Mouse (Mus musculus) MEL (cell line): ENCODE results near the gene Paics. TPM values are rescaled to one million over a fixed set of nuclear protein-coding genes. Genes with fewer than 3 reads are reported as not detected.
"Not testable (repeated sequence)": the region's sequence is repeated elsewhere in the genome, so short reads cannot be mapped to it uniquely, and the experiment has no call there.

Source experiments
- DNase-seq: peaks from one replicate; pipeline ENCODE4 v3.0.0; 2011; ENCODE audit warnings: low read depth, low spot score
- H3K27ac ChIP-seq: 2 replicates; pipeline ENCODE4 v1.5.1; 2012; ENCODE audit warnings: low read depth, mild to moderate bottlenecking, control low read depth, low read length, moderate library complexity; ENCODE audit not compliant: control insufficient read depth
- H3K27me3 ChIP-seq, 2 experiments: fragments of 150-350 bp in 1 of 2; sonication (generic) in 1 of 2; 2 replicates each; pipeline ENCODE4 v1.6.1; 2012; ENCODE audit warnings: low read length in 2 of 2, mild to moderate bottlenecking in 2 of 2, improper control_type of control experiment in 1 of 2, moderate library complexity in 1 of 2; ENCODE audit not compliant: insufficient read depth in 2 of 2, control insufficient read depth in 1 of 2
- H3K36me3 ChIP-seq, 2 experiments: 2 replicates each; pipeline ENCODE4 v1.6.1; 2012 to 2014; ENCODE audit warnings: low read length in 2 of 2, improper control_type of control experiment in 1 of 2, inconsistent platforms in 1 of 2, mild to moderate bottlenecking in 1 of 2; ENCODE audit not compliant: insufficient read depth in 2 of 2, control insufficient read depth in 1 of 2
- H3K4me1 ChIP-seq, 2 experiments: fragments of 150-350 bp in 1 of 2; sonication (generic) in 1 of 2; 2 replicates each; pipeline ENCODE4 v1.6.1; 2012; ENCODE audit warnings: low read length in 2 of 2, improper control_type of control experiment in 1 of 2, mild to moderate bottlenecking in 1 of 2; ENCODE audit not compliant: insufficient read depth in 2 of 2, control insufficient read depth in 1 of 2
- H3K4me3 ChIP-seq, 2 experiments: fragments of 150-350 bp in 1 of 2; sonication (generic) in 1 of 2; 2 replicates each; pipeline ENCODE4 v1.5.1; 2012; ENCODE audit warnings: low read depth in 2 of 2, low read length in 2 of 2, mild to moderate bottlenecking in 2 of 2, moderate library complexity in 2 of 2, control low read depth in 1 of 2, improper control_type of control experiment in 1 of 2; ENCODE audit not compliant: control insufficient read depth in 1 of 2, insufficient read depth in 1 of 2
- H3K79me2 ChIP-seq: 2 replicates; pipeline ENCODE4 v1.6.1; 2012; ENCODE audit warnings: mild to moderate bottlenecking, low read length, moderate library complexity; ENCODE audit not compliant: control insufficient read depth, poor library complexity, insufficient read depth
- H3K9ac ChIP-seq: 2 replicates; pipeline ENCODE4 v1.6.1; 2012; ENCODE audit warnings: low read depth, mild to moderate bottlenecking, control low read depth, low read length, moderate library complexity; ENCODE audit not compliant: control insufficient read depth, poor library complexity, severe bottlenecking
- H3K9me3 ChIP-seq: fragments of 150-350 bp; sonication (generic); replicated peaks from 2 replicates; pipeline ENCODE4 v1.6.1; 2012; ENCODE audit warnings: mild to moderate bottlenecking, low read length, improper control_type of control experiment, moderate library complexity; ENCODE audit not compliant: insufficient read depth
- CHD2 ChIP-seq: IDR thresholded peaks from 2 replicates; pipeline ENCODE4 v1.6.1; 2011; ENCODE audit warnings: low read length, improper control_type of control experiment
- CTCF ChIP-seq, 3 experiments: IDR thresholded peaks in 2 of 3; conservative IDR thresholded peaks in 1 of 3; 2 replicates each; pipeline ENCODE4 v1.5.1; 2011 to 2012; ENCODE audit warnings: low read length in 3 of 3, low read depth in 2 of 3, mild to moderate bottlenecking in 2 of 3, improper control_type of control experiment in 1 of 3, inconsistent platforms in 1 of 3, mixed read lengths in 1 of 3, moderate library complexity in 1 of 3; ENCODE audit not compliant: control insufficient read depth in 1 of 3, insufficient read depth in 1 of 3, poor library complexity in 1 of 3, severe bottlenecking in 1 of 3
- ELF1 ChIP-seq: IDR thresholded peaks from 2 replicates; pipeline ENCODE4 v1.6.1; 2014; ENCODE audit warnings: low read depth, mild to moderate bottlenecking, inconsistent platforms, low read length, improper control_type of control experiment, moderate library complexity
- EP300 ChIP-seq, 2 experiments: IDR thresholded peaks; 2 replicates each; pipeline ENCODE4 v1.6.1; 2011; ENCODE audit warnings: improper control_type of control experiment in 2 of 2, low read length in 2 of 2, low read depth in 1 of 2, mild to moderate bottlenecking in 1 of 2
- ETS1 ChIP-seq: IDR thresholded peaks from 2 replicates; pipeline ENCODE4 v1.6.1; 2012; ENCODE audit warnings: low read depth, mild to moderate bottlenecking, inconsistent platforms, low read length, improper control_type of control experiment, moderate library complexity
- GATA1 ChIP-seq: IDR thresholded peaks from 2 replicates; pipeline ENCODE4 v1.6.1; 2011; ENCODE audit warnings: low read depth, low read length, improper control_type of control experiment
- JUND ChIP-seq: IDR thresholded peaks from 2 replicates; pipeline ENCODE4 v1.6.1; 2011; ENCODE audit warnings: low read depth, mild to moderate bottlenecking, improper control_type of control experiment, low read length
- MAX ChIP-seq: IDR thresholded peaks from 2 replicates; pipeline ENCODE4 v1.6.1; 2011; ENCODE audit warnings: low read length, improper control_type of control experiment
- MYB ChIP-seq: IDR thresholded peaks from 2 replicates; pipeline ENCODE4 v1.6.1; 2011; ENCODE audit warnings: mild to moderate bottlenecking, low read depth, low read length, improper control_type of control experiment
- NELFE ChIP-seq: IDR thresholded peaks from 2 replicates; pipeline ENCODE4 v1.6.1; 2011; ENCODE audit warnings: low read depth, low read length, improper control_type of control experiment
- POLR2AphosphoS5 ChIP-seq: IDR thresholded peaks from 2 replicates; pipeline ENCODE4 v1.6.1; 2012; ENCODE audit warnings: low read depth, borderline replicate concordance, mild to moderate bottlenecking, inconsistent platforms, low read length, moderate library complexity, mixed read lengths
- RCOR1 ChIP-seq: IDR thresholded peaks from 2 replicates; pipeline ENCODE4 v1.6.1; 2012; ENCODE audit warnings: low read depth, mild to moderate bottlenecking, inconsistent platforms, low read length, improper control_type of control experiment
- TBP ChIP-seq: IDR thresholded peaks from 2 replicates; pipeline ENCODE4 v1.8.0; 2011; ENCODE audit warnings: low read depth, low read length, improper control_type of control experiment
- TCF12 ChIP-seq: IDR thresholded peaks from 2 replicates; pipeline ENCODE4 v1.6.1; 2014; ENCODE audit warnings: low read depth, mild to moderate bottlenecking, inconsistent platforms, low read length, improper control_type of control experiment, moderate library complexity
- UBTF ChIP-seq: IDR thresholded peaks from 2 replicates; pipeline ENCODE4 v1.6.1; 2012; ENCODE audit warnings: low read depth, mild to moderate bottlenecking, inconsistent platforms, low read length, improper control_type of control experiment, moderate library complexity, borderline replicate concordance; ENCODE audit not compliant: insufficient read depth
- USF1 ChIP-seq: IDR thresholded peaks from 2 replicates; pipeline ENCODE4 v1.6.1; 2014; ENCODE audit warnings: low read depth, mild to moderate bottlenecking, inconsistent platforms, low read length, improper control_type of control experiment, moderate library complexity
- USF2 ChIP-seq, 2 experiments: IDR thresholded peaks; 2 replicates each; pipeline ENCODE4 v1.6.1; 2011 to 2012; ENCODE audit warnings: improper control_type of control experiment in 2 of 2, low read length in 2 of 2, borderline replicate concordance in 1 of 2, inconsistent platforms in 1 of 2, low read depth in 1 of 2, mild to moderate bottlenecking in 1 of 2; ENCODE audit not compliant: insufficient read depth in 1 of 2
- ZKSCAN1 ChIP-seq: IDR thresholded peaks from 2 replicates; pipeline ENCODE4 v1.6.1; 2012; ENCODE audit warnings: low read depth, mild to moderate bottlenecking, inconsistent platforms, low read length, improper control_type of control experiment, moderate library complexity
- ZNF384 ChIP-seq: IDR thresholded peaks from 2 replicates; pipeline ENCODE4 v1.6.1; 2012; ENCODE audit warnings: low read depth, mild to moderate bottlenecking, inconsistent platforms, low read length, improper control_type of control experiment
- polyA plus RNA-seq, 2 experiments: library from polyadenylated mRNA; stranded (reverse) in 1 of 2; unstranded in 1 of 2; fragments of >175 nt in 1 of 2; fragments of >200 nt in 1 of 2; gene quantifications; 2 replicates each; pipeline versions ENCODE4 v1.2.1 to v1.2.4; 2012; ENCODE audit warnings: low replicate concordance in 2 of 2, low read depth in 1 of 2; ENCODE audit not compliant: insufficient read length in 2 of 2, insufficient read depth in 1 of 2, missing spikeins in 1 of 2
- total RNA-seq: library from RNA; depleted of rRNA; stranded (reverse); fragments of 300-350 nt; gene quantifications from 2 replicates; pipeline ENCODE4 v1.2.3, GENCODE M21; 2012

Paics gene
- total and polyA plus RNA-seq, 3 experiments, result 222 to 434 (median 266) TPM

DNA sequence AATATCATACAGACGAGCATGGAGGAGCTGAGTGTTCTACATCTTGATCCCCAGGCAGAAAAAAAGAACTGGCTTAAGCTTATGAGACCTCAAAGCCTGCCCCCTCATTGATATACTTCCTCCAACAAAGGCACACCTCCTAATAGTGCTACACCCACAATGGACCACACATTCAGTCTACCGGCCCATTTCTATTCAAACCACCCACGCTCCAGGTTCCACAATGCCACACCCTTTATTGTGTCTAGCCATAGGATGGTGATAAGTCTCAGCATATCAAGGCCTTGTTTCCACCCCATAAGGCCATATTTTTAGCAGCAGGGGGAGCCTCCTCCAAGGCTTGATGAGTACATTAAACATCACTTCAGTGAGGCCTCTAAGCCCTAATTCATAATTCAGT lies 40.3 kb upstream of the Paics start (continued):
- TF ChIP-seq NELFE (no peak), MAX (no peak), CHD2 (no peak), USF2 (IDR thresholded peaks at IDR 0.05; ENCODE audit: borderline replicate concordance in 1 of 2, insufficient read depth in 1 of 2, low read depth in 1 of 2, low read length in 2 of 2) (no peak)
- TF ChIP-seq, all 39 proteins: peak for 7

- H3K9me3 ChIP-seq, DNase-seq, H3K27ac ChIP-seq, H3K4me3 ChIP-seq, H3K27me3 ChIP-seq, H3K9ac ChIP-seq, H3K79me2 ChIP-seq: not testable (repeated sequence)
- Histone ChIP-seq H3K4me1 (peaks cover 2 to 11% of the 10 kb centered on the region in 2 experiments; a peak in 3 of 4 replicates), H3K36me3 (peaks cover 22 to 24% of the 10 kb centered on the region in 2 experiments)
- peak; percentile 66 for TF ChIP-seq ZNF384
These were observed 38.6 kb upstream of the Paics start for GRCm38 (mm10) chr5:76912522-76912921.

DNA sequence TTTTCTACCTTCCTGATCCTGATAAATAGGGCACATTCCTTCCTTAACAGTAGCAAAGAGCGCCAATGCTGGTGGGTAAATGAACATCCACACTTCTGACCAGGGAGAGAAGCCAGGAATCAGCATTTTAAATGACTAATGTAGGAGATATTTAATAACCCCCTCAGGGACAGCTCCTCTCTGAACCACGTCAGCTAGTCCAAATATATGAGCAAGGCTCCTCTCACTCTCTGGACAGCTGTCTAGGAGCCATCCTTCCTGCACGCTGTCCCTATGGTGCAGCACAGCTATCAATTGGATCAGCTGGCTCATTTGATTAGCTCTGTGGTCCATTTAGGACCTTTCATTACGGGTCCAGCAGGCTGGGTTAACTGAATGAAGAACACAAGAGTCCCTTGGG lies 28.3 kb upstream of the Paics start:
- Histone ChIP-seq H3K79me2 (peaks cover 12% of the 10 kb centered on the region), H3K4me3 (no peak overlapping the region), H3K27ac (no peak overlapping the region), H3K9ac (no peak overlapping the region), H3K36me3 (peaks cover 3 to 69% of the 10 kb centered on the region in 2 experiments; a peak in 3 of 4 replicates), H3K27me3 (no peaks in the 10 kb centered on the region), H3K4me1 (peaks cover 0 to under 1% of the 10 kb centered on the region in 2 experiments; a peak in 1 of 4 replicates), H3K9me3 (no peaks in the 10 kb centered on the region)
- DNase-seq, result no peak
- TF ChIP-seq ETS1 (no peak), JUND (no peak), POLR2AphosphoS5 (no peak), TCF12 (no peak), UBTF (no peak), CTCF (IDR thresholded peaks at IDR 0.05 in 2 of 3, conservative IDR thresholded peaks at IDR 0.05 in 1 of 3; ENCODE audit: control insufficient read depth in 1 of 3, insufficient read depth in 1 of 3, low read depth in 2 of 3, low read length in 3 of 3, poor library complexity in 1 of 3, severe bottlenecking in 1 of 3) (no peak), RCOR1 (no peak), MYB (no peak), ELF1 (no peak), ZKSCAN1 (no peak), GATA1 (no peak), TBP (no peak), EP300 (IDR thresholded peaks at IDR 0.05; ENCODE audit: low read depth in 1 of 2, low read length in 2 of 2) (no peak), CHD2 (no peak), USF1 (no peak)
- TF ChIP-seq, all 39 proteins: peak for 0
